Mouse (Mus musculus) G1E (cell line): ENCODE results near the gene Polr3gl.

Source experiments
- CTCF ChIP-seq: IDR thresholded peaks from 2 replicates; pipeline ENCODE4 v1.5.1; 2012; ENCODE audit warnings: low read depth, low read length, inconsistent platforms, mixed read lengths
- GATA1 ChIP-seq: IDR thresholded peaks from 2 replicates; pipeline ENCODE4 v1.6.1; 2012; ENCODE audit warnings: borderline replicate concordance, low read length, inconsistent platforms, mixed read lengths
- TAL1 ChIP-seq: conservative IDR thresholded peaks from 2 replicates; pipeline ENCODE4 v1.6.1; 2012; ENCODE audit warnings: low read depth, low read length, inconsistent platforms, mixed read lengths

DNA sequence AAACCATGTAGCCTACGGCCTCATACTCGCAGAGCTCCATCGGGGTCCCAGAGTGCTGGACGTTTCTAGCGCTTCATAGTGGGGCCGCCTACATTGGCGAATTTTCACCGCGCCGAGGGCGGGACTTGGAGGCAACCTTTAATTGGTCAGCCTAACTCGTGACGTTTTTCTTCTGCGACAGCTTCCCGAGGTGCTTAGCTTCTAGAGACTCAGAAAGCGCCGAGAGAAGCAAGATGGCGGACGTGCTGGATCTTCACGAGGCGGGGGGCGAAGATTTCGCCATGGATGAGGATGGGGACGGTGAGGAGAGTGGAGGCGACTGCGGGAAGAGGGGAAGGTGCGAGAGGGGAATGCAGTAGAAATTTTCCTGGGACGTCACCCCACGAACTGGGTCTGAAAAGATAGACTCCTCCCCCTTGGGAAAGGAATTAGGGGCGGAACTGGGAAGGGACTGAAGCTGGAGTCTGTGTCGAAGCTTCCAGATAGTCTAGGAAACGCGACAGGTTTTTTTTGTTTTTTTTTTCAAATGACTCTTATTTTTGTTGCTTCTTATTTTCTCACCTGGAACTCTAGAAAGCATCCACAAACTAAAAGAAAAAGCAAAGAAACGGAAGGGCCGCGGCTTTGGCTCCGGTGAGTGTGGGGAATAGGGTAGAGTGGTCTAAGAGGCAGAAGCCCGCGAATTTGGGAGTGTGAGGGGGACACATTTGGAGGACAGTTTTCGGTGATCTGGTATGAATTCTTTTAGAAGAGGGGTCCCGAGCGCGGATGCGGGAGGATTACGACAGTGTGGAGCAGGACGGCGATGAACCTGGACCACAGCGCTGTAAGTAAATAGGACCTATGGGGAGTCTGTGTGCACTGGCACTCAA, 36.0 kb upstream of the Polr3gl start, which contains the start of gene Rbm8a:
- TF ChIP-seq CTCF (no peak), TAL1 (no peak), GATA1 (no peak)
